ENCODE assay signal across 9 mouse cellular contexts in genomic region chr2:118509688-118510446, GRCm38 (mm10). TPM values are rescaled to one million over a fixed set of nuclear protein-coding genes. Genes with fewer than 3 reads are reported as not detected.
A peak's percentile ranks its signal among the peaks of the same experiment; 100 is the strongest.
DNase-seq lines count a peak whose midpoint lies in the region; ATAC-seq and TF ChIP-seq lines count a peak whose summit lies in the region.
"Had no signal": no experiment of that assay in that cellular context is flagged by ENCODE, and none has a peak within 500 bp of the region (broad histone marks: within the 10 kb centered on the region; RNA-seq: fewer than 3 reads in every experiment).

No protein-coding gene starts in this region.

- H3K27me3 ChIP-seq in heart, embryonic 16.5 days (ENCODE audit: control insufficient read depth, insufficient read depth, low read length): no peaks in the 10 kb centered on the region
- H3K27me3 ChIP-seq in forebrain, embryonic 15.5 days: no peaks in the 10 kb centered on the region; the same call in 1 of the 2 replicates
- no peaks in the 10 kb centered on the region for H3K27me3 ChIP-seq in limb, embryonic 15.5 days

- H3K36me3 ChIP-seq in heart, embryonic 16.5 days (ENCODE audit: control insufficient read depth, insufficient read depth): no peaks in the 10 kb centered on the region
- no peaks in the 10 kb centered on the region for H3K36me3 ChIP-seq in ES-E14 (ENCODE audit: control insufficient read depth, insufficient read depth, low read length, poor library complexity, severe bottlenecking)
- no peaks in the 10 kb centered on the region for H3K36me3 ChIP-seq in forebrain, embryonic 15.5 days
- H3K36me3 ChIP-seq in limb, embryonic 15.5 days: no peaks in the 10 kb centered on the region

- H3K27ac ChIP-seq in heart, embryonic 16.5 days (ENCODE audit: low read length): peak overlapping the region; percentile 81
- no peak overlapping the region for H3K27ac ChIP-seq in ES-E14 (ENCODE audit: insufficient read depth, low read depth, low read length, poor library complexity, severe bottlenecking)
- peak overlapping the region; percentile 58 for H3K27ac ChIP-seq in forebrain, embryonic 15.5 days (replicated peaks)
- H3K27ac ChIP-seq in limb, embryonic 15.5 days: peak overlapping the region; percentile 3; the same call in 1 of the 2 replicates
- H3K27ac ChIP-seq: layer of hippocampus, adult 2 months had no signal

- H3K4me1 ChIP-seq in heart, embryonic 16.5 days (ENCODE audit: control insufficient read depth, insufficient read depth, low read length): peaks cover 11% of the 10 kb centered on the region
- peaks cover 7 to 18% of the 10 kb centered on the region in 2 experiments; a peak in 2 of 4 replicates for H3K4me1 ChIP-seq in ES-E14 (ENCODE audit: control insufficient read depth in 2 of 2, insufficient read depth in 2 of 2, low read length in 2 of 2, poor library complexity in 1 of 2)
- peaks cover 12% of the 10 kb centered on the region for H3K4me1 ChIP-seq in forebrain, embryonic 15.5 days
- peaks cover 28% of the 10 kb centered on the region for H3K4me1 ChIP-seq in limb, embryonic 15.5 days

- H3K9ac ChIP-seq in heart, embryonic 16.5 days (ENCODE audit: low read length): peak overlapping the region; percentile 67
- H3K9ac ChIP-seq in ES-E14 (ENCODE audit: insufficient read depth, low read depth, low read length, poor library complexity, severe bottlenecking): peak overlapping the region; percentile 40
- H3K9ac ChIP-seq in forebrain, embryonic 15.5 days (replicated peaks): no peak overlapping the region
- no peak overlapping the region for H3K9ac ChIP-seq in limb, embryonic 15.5 days

- no peak for DNase-seq in heart, adult 18-20 months
- DNase-seq in ES-E14 (ENCODE audit: low read depth, low spot score): no peak
- no peak for DNase-seq in cerebellum, adult 11 months
- DNase-seq in frontal cortex, postnatal 25 days (ENCODE audit: low spot score in 2 of 2): no peak
- no peak for DNase-seq in urinary bladder, adult 18-20 months (ENCODE audit: low spot score in 2 of 2)

- no peak for ATAC-seq in heart, embryonic 16.5 days (replicated peaks; ENCODE audit: extremely low read depth, insufficient read depth, low FRiP score)
- ATAC-seq in forebrain, embryonic 15.5 days (replicated peaks): no peak
- ATAC-seq in limb, embryonic 15.5 days (ENCODE audit: insufficient number of reproducible peaks, low FRiP score, low TSS enrichment, low read depth): no peak

- in situ Hi-C loops in ES-E14 (cut with MboI; ENCODE audit: low sequenced_read_pairs in 2 of 2, unreplicated experiment in 2 of 2): no loop called here

- H3K9me3 ChIP-seq in heart, embryonic 16.5 days (replicated peaks; ENCODE audit: control insufficient read depth, low read length): no peaks in the 10 kb centered on the region
- H3K9me3 ChIP-seq in ES-E14 (ENCODE audit: control insufficient read depth, insufficient read depth, low read depth, low read length): no peaks in the 10 kb centered on the region
- no peaks in the 10 kb centered on the region for H3K9me3 ChIP-seq in forebrain, embryonic 15.5 days
- no peaks in the 10 kb centered on the region for H3K9me3 ChIP-seq in limb, embryonic 15.5 days

- 61% methylated on average over 8 of the region's 8 CpGs for WGBS in heart, embryonic 16.5 days
- WGBS in forebrain, embryonic 15.5 days: 39% methylated on average over 8 of the region's 8 CpGs
- 58% methylated on average over 8 of the region's 8 CpGs for WGBS in limb, embryonic 15.5 days

- no peak overlapping the region for H3K4me3 ChIP-seq in heart, embryonic 16.5 days (ENCODE audit: low read length)
- H3K4me3 ChIP-seq in ES-E14 (ENCODE audit: insufficient read depth in 1 of 2, low read depth in 1 of 2, low read length in 2 of 2, poor library complexity in 1 of 2, severe bottlenecking in 1 of 2): peak overlapping the region; percentile 43 to 58
- H3K4me3 ChIP-seq in forebrain, embryonic 15.5 days: no peak overlapping the region
- H3K4me3 ChIP-seq in limb, embryonic 15.5 days: no peak overlapping the region
- H3K4me3 ChIP-seq: layer of hippocampus, adult 2 months had no signal

- H3K4me2 ChIP-seq in heart, embryonic 16.5 days (ENCODE audit: low read depth, low read length): peak overlapping the region; percentile 34
- H3K4me2 ChIP-seq in forebrain, embryonic 15.5 days (replicated peaks): no peak overlapping the region; the same call in 1 of the 2 replicates
- peak overlapping the region; percentile 14; the same call in 1 of the 2 replicates for H3K4me2 ChIP-seq in limb, embryonic 15.5 days

TF ChIP-seq in ES-E14, 5 proteins besides CTCF, POLR2A, EP300 and RAD21:
- TF ChIP-seq ZNF384 (IDR thresholded peaks at IDR 0.05; ENCODE audit: low read depth, low read length) (no peak), CHD2 (IDR thresholded peaks at IDR 0.05; ENCODE audit: low read depth, low read length) (no peak), HCFC1 (IDR thresholded peaks at IDR 0.05; ENCODE audit: borderline replicate concordance, insufficient read depth, low read length) (no peak), ZC3H11A (IDR thresholded peaks at IDR 0.05; ENCODE audit: borderline replicate concordance, low read depth, low read length) (no peak), MAFK (IDR thresholded peaks at IDR 0.05; ENCODE audit: insufficient read depth, low read depth, low read length) (no peak)
TF ChIP-seq in ES-E14: peak in this region for 0.

RNA-seq across cellular contexts. Expression of gene Srp14, which starts 30.4 kb away (rescaled TPM):
- polyA plus RNA-seq in heart, embryonic 16.5 days (2015; fragmentation: Nextera tagmentation; extraction: Ambion mirVana): 197 and 220 TPM in 2 replicates
- 100 to 1,000 TPM; 131 to 136 TPM for total RNA-seq in heart, adult 18-20 months (2021)
- 132 and 191 TPM in 2 replicates for total RNA-seq in ES-E14 (2012; rRNA removed)
- 332 and 333 TPM in 2 replicates for polyA plus RNA-seq in forebrain, embryonic 15.5 days (2015; fragmentation: Nextera tagmentation; extraction: Ambion mirVana)
- polyA plus RNA-seq in limb, embryonic 15.5 days (2015; fragmentation: Nextera tagmentation; extraction: Ambion mirVana): 235 and 240 TPM in 2 replicates

RNA-seq across cellular contexts. Expression of gene Bmf, which starts 39.6 kb away (rescaled TPM):
- polyA plus RNA-seq in heart, embryonic 16.5 days (2015; fragmentation: Nextera tagmentation; extraction: Ambion mirVana): 1.4 and 1.8 TPM in 2 replicates
- total RNA-seq in heart, adult 18-20 months (2021): 1 to 10 TPM; 5.2 to 5.4 TPM
- 9.1 and 14.1 TPM in 2 replicates for total RNA-seq in ES-E14 (2012; rRNA removed)
- 1.3 and 1.8 TPM in 2 replicates for polyA plus RNA-seq in forebrain, embryonic 15.5 days (2015; fragmentation: Nextera tagmentation; extraction: Ambion mirVana)
- 3.8 and 5.9 TPM in 2 replicates for polyA plus RNA-seq in limb, embryonic 15.5 days (2015; fragmentation: Nextera tagmentation; extraction: Ambion mirVana)

Comparison
In these comparisons a context has a peak if more than half of its experiments do, and no peak if none do; other contexts are left out.
1. H3K4me3 ChIP-seq: peak in ES-E14 (2 of 2); none in heart, embryonic 16.5 days (single experiment), forebrain, embryonic 15.5 days (single experiment) and limb, embryonic 15.5 days (single experiment).
2. H3K9ac ChIP-seq: peak in heart, embryonic 16.5 days (single experiment) and ES-E14 (single experiment); none in forebrain, embryonic 15.5 days (single experiment) and limb, embryonic 15.5 days (single experiment).